Mouse (Mus musculus): ENCODE measurements around the gene Umad1. TPM values are rescaled to one million over a fixed set of nuclear protein-coding genes. Genes with fewer than 3 reads are reported as not detected.

Gene Umad1
- polyA plus RNA-seq, 1 experiment from 2014 or later: 15.7 TPM

DNA sequence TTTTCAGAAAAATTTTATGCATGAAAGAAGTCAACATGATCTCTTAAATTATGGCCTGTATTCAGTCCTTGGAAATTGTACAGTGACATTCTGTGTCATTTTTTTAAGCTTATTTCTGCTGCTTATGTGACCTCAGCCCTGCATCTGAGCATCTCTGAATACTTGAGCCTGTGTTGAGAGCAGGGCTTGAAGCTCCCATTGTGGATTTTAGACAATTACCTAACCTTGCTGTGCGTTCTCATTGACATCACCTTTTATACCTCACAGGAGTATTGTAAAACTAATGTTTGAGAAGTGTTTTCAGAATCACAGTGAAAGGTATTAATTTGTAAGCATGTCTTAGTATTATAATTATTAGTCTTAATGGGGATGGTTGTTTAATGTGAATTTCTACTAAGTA is 140.6 kb downstream of the Umad1 start:
- Histone ChIP-seq H3K27ac (no peak overlapping the region), H3K4me2 (no peak overlapping the region), H3K9ac (no peak overlapping the region), H3K4me1 (replicated peaks) (no peaks in the 10 kb centered on the region), H3K36me3 (peaks cover 2% of the 10 kb centered on the region; the same call in 1 of the 2 replicates), H3K4me3 (replicated peaks) (no peak overlapping the region), H3K27me3 (no peaks in the 10 kb centered on the region), H3K9me3 (replicated peaks) (no peaks in the 10 kb centered on the region)
- 84% methylated on average over 1 of the region's 1 CpGs for WGBS (ENCODE audit: insufficient replicate concordance)
- no peak for DNase-seq
- ATAC-seq (ENCODE audit: low read depth): no peak

DNA sequence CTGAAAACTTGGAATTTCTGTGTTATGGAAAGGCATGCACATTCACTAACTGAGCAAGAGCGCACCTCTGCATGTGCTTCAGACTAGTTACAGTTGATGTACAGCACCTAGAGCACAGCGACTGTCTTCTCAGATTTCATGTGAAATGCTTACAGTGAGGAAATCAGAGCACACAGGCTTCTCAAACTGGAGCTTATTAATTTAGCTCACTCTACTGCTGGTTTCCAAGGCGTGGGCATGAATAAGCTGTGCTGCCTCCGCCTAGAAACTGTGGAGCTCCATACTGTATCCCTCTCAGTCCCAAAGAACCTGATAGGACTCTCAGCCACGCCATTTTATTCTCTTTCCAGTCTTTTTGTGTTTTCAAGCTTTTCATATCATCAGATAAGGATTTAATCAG is 144.0 kb downstream of the Umad1 start:
- Histone ChIP-seq H3K4me2 (no peak overlapping the region), H3K4me3 (replicated peaks) (no peak overlapping the region), H3K9ac (no peak overlapping the region), H3K27ac (no peak overlapping the region), H3K9me3 (replicated peaks) (no peaks in the 10 kb centered on the region), H3K4me1 (replicated peaks) (no peaks in the 10 kb centered on the region), H3K27me3 (no peaks in the 10 kb centered on the region), H3K36me3 (peaks cover 2% of the 10 kb centered on the region; the same call in 1 of the 2 replicates)
- DNase-seq (no peak), ATAC-seq (ENCODE audit: low read depth) (no peak)
- WGBS (ENCODE audit: insufficient replicate concordance): 72% methylated on average over 5 of the region's 5 CpGs

DNA sequence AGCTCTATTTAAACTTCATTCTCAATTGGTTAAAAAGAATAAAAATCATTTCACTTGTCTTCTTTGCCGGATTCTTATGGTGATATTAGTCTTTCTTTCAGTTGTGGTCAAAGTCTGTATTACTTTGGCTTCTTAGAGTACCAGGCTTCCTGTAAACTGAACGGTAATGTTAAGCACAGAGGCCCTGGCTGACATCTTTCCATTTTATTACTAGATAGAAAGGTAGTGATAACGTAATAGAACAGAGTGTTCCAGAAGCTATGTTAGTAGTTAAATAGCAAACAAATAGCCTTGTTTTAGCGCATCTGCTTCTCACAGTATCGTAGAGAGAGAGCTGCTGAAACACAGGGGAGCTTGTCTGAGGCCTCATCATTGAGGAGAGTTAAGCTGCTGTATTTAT is 146.8 kb downstream of the Umad1 start:
- WGBS (ENCODE audit: insufficient replicate concordance): 75% methylated on average over 5 of the region's 5 CpGs
- Histone ChIP-seq H3K4me3 (replicated peaks) (no peak overlapping the region), H3K9me3 (replicated peaks) (no peaks in the 10 kb centered on the region), H3K9ac (no peak overlapping the region), H3K4me1 (replicated peaks) (no peaks in the 10 kb centered on the region), H3K36me3 (peaks cover 2% of the 10 kb centered on the region; the same call in 1 of the 2 replicates), H3K4me2 (no peak overlapping the region), H3K27me3 (no peaks in the 10 kb centered on the region), H3K27ac (no peak overlapping the region)
- ATAC-seq (ENCODE audit: low read depth): no peak
- no peak for DNase-seq

DNA sequence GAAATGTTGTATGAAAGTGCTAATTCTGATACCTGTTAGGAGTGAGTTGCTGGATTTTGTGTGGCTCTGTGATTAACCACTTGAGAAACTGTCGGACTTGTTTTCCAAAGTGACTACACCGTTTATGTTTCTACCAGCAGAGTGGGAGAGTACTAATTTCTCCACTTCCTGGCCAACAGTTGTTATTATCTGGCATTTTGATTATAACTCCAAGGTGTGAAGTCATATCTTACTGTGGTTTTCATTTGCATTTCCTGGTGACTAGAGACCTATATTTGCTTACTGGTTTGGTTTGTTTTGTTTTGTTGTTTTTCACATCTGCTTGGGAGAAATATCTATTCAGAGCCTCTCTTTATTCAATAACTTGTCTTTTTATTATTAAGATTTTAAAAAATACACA is 149.2 kb downstream of the Umad1 start:
- 76% methylated on average over 2 of the region's 2 CpGs for WGBS (ENCODE audit: insufficient replicate concordance)

DNA sequence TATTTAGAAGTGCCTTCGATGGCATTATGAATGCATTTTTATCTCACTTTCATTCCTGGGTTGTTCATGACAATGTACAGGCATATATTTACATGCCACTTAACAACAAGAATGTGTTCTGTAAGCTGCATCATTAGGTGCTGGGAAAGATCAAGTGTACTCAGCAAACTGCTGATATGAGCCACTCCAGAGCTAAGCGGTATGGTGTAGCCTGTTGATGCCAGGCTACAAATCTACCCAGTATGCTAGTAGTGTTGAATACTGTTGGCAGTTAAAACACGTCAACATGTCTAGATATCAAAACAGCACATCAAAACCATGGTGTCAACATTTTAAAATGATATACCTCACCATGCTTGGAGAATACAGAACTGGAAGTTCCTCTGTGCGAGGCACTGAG is 150.8 kb downstream of the Umad1 start:
- WGBS (ENCODE audit: insufficient replicate concordance): 77% methylated on average over 4 of the region's 4 CpGs
- H3K9ac ChIP-seq: no peak overlapping the region

More for the DNA sequence above, 149.2 kb downstream of the Umad1 start:
- DNase-seq (no peak), ATAC-seq (ENCODE audit: low read depth) (no peak)
- no peaks in the 10 kb centered on the region for H3K27me3 ChIP-seq
- no peaks in the 10 kb centered on the region for H3K4me1 ChIP-seq (replicated peaks)
- no peak overlapping the region for H3K9ac ChIP-seq
- no peak overlapping the region for H3K4me3 ChIP-seq (replicated peaks)
- H3K36me3 ChIP-seq: no peaks in the 10 kb centered on the region
- H3K27ac ChIP-seq: no peak overlapping the region
- H3K4me2 ChIP-seq: no peak overlapping the region
- H3K9me3 ChIP-seq (replicated peaks): no peaks in the 10 kb centered on the region

DNA sequence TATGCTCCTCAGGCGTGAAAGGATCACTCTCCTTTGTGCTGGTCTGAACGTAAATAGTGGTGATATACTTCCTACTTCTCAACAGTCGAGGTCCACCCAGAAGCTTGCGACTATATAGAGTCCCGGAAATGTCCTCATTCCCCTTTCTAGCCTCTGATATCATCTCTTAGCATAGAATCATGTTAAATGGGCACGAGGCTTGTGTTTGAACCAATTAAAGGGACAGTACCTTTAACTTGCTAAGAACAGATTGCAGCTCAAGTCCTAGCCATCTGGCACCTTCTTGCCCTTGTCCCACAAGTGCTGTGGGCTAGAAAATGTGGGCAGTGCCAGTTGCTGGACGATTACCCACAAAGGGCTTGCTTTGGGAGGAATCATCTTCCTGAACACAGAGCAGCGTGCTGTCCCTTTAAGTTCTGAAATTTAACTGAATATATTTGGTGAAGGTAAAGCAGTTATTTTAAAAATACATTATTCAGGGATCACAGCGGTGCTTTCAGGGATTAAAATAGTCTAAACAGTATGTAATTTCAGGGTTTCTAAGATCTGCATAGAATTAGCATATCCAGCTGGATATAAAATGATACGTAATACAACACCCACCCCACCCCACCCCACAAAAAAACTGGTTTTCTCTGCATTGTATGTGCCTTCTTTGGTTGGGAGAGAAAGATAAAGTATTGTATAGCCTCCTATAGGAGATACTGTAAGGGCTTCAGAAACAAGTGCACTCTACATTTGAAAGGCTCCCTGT is 153.9 kb downstream of the Umad1 start:
- Histone ChIP-seq H3K27me3 (no peaks in the 10 kb centered on the region), H3K4me2 (no peak overlapping the region), H3K27ac (no peak overlapping the region), H3K36me3 (no peaks in the 10 kb centered on the region), H3K9ac (no peak overlapping the region), H3K9me3 (replicated peaks) (no peaks in the 10 kb centered on the region), H3K4me3 (replicated peaks) (no peak overlapping the region), H3K4me1 (replicated peaks) (no peaks in the 10 kb centered on the region)
- DNase-seq: no peak
- ATAC-seq (ENCODE audit: low read depth): no peak
- 67% methylated on average over 10 of the region's 10 CpGs for WGBS (ENCODE audit: insufficient replicate concordance)

More for the DNA sequence above, 150.8 kb downstream of the Umad1 start:
- no peak for ATAC-seq (ENCODE audit: low read depth)
- H3K4me1 ChIP-seq (replicated peaks): no peaks in the 10 kb centered on the region
- H3K4me3 ChIP-seq (replicated peaks): no peak overlapping the region
- no peaks in the 10 kb centered on the region for H3K36me3 ChIP-seq
- H3K27me3 ChIP-seq: no peaks in the 10 kb centered on the region
- no peaks in the 10 kb centered on the region for H3K9me3 ChIP-seq (replicated peaks)
- no peak overlapping the region for H3K27ac ChIP-seq
- no peak overlapping the region for H3K4me2 ChIP-seq
- DNase-seq: no peak

DNA sequence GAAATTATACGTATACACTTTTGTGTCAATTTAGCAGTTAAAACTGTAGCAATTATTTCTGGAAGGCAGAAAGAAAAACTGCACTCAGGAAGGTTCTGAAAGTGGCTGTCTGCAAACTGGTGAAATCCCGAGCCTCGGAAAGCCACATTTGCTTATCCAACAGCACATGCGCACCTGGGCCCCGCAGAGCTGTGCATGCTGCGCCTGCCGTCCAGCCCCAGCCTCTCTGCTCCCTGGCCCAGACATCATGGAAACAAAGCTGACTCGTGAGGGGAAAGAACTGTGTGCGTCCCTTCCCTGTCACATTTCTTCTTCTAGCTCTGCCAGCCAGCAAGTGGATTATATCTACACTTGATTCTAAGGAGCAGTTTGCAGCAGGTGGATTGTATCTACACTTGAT is 154.9 kb downstream of the Umad1 start:
- WGBS (ENCODE audit: insufficient replicate concordance): 73% methylated on average over 9 of the region's 9 CpGs
- no peaks in the 10 kb centered on the region for H3K27me3 ChIP-seq
- H3K9me3 ChIP-seq (replicated peaks): no peaks in the 10 kb centered on the region
- no peaks in the 10 kb centered on the region for H3K4me1 ChIP-seq (replicated peaks)
- no peak overlapping the region for H3K4me3 ChIP-seq (replicated peaks)
- no peak overlapping the region for H3K9ac ChIP-seq
- H3K4me2 ChIP-seq: no peak overlapping the region
- no peaks in the 10 kb centered on the region for H3K36me3 ChIP-seq
- ATAC-seq (ENCODE audit: low read depth) (no peak), DNase-seq (no peak)
- no peak overlapping the region for H3K27ac ChIP-seq

DNA sequence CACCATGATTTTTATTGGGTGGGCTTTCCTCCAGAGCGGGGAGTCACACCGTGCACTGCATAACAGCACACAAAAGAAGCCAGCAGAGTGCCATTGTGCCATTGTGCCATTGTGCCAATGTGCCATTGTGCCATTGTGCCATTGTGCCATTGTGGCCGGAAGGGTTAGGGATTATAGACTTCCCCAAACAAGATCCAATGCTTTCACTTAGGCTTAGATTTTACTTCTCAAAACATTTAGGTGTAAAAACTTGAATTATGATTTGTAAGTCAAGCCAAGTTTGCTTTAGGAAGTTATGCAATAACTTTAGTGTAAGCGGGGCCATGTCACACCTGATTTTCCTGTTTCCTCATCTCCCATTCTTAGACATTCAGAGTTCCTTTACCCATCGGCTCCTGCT is 156.7 kb downstream of the Umad1 start:
- WGBS (ENCODE audit: insufficient replicate concordance): 82% methylated on average over 5 of the region's 5 CpGs
- H3K27ac ChIP-seq: no peak overlapping the region
- no peak overlapping the region for H3K4me3 ChIP-seq (replicated peaks)
- H3K4me1 ChIP-seq (replicated peaks): 0 out of 2 replicates have a peak, but pooled peaks cover 4% of the 10 kb centered on the region
- no peak overlapping the region for H3K9ac ChIP-seq
- ATAC-seq (ENCODE audit: low read depth) (no peak), DNase-seq (no peak)
- H3K36me3 ChIP-seq: no peaks in the 10 kb centered on the region
- no peaks in the 10 kb centered on the region for H3K27me3 ChIP-seq
- H3K4me2 ChIP-seq: no peak overlapping the region
- H3K9me3 ChIP-seq (replicated peaks): no peaks in the 10 kb centered on the region

DNA sequence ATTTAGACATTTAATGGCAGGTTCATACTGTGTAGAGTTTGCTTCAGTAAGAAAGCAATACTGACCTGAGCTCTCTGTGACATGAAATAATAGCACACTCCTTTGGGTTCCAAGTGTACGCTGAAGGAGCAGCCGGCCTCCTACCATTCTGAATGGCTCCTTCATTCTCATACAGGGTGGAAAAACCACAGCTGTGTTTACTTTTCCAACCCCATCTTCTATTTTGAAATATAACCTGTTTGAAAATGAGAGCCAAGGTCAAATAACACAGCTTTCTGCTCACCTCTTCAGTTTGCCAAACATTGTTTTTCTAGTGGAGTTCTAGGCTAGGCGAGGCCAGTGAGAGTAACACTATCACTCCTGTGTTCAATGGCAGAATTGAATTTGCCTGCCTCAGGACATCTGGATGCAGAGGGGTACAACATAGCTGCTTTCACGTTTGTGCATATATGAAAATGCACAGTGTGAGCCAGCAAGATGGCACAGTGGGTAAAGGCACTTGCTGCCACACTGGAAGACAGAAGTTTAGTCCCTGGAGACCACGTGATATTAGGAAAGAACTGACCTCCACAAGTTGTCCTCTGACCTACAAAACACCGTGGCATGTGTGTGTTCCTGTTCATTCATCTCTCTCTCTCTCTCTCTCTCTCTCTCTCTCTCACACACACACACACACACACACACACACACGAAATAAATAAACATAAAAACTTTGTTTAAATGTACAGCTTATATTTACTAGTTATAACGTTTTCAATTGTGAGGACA is 157.9 kb downstream of the Umad1 start:
- no peak overlapping the region for H3K27ac ChIP-seq

DNA sequence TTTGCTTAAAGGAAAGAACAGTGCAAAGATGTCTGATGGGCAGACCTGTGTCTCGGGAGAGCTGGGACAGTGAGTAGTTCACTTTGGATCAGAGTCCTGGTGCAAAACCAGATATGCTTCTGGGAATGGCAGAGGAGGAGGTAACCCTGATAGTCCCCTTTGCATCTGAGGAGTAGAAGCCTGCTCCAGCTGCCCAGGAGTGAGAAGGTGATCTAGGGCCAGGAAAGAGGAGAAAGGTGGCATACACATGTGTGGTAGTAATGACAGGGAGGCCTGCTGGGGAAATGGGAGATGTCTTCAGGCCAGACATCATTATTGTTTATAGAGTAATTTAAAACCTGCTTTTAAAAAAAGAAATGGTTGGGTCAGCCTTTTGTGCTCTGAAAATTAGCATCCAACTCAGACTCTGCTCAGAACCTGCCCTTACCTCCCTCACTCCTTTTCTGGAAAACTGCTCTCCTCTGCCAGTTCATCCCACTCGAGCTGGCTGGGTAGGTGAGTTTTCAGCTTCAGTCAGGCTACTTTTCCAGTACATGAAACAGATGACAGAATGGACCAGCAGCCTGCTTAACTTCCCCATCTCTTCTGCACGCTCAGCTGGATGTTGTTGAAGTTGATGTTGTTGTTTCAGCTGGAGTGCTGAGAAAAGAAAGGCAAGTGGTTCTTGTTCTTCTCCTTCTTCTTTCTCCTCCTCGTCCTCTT is 160.5 kb downstream of the Umad1 start:
- Histone ChIP-seq H3K4me3 (replicated peaks) (no peak overlapping the region), H3K36me3 (no peaks in the 10 kb centered on the region), H3K4me2 (no peak overlapping the region), H3K4me1 (replicated peaks) (0 out of 2 replicates have a peak, but pooled peaks cover 9% of the 10 kb centered on the region), H3K9ac (no peak overlapping the region), H3K27ac (no peak overlapping the region), H3K9me3 (replicated peaks) (no peaks in the 10 kb centered on the region), H3K27me3 (no peaks in the 10 kb centered on the region)
- DNase-seq (no peak), ATAC-seq (ENCODE audit: low read depth) (no peak)
- 53% methylated on average over 4 of the region's 4 CpGs for WGBS (ENCODE audit: insufficient replicate concordance)

More for the DNA sequence above, 157.9 kb downstream of the Umad1 start:
- Histone ChIP-seq H3K9ac (no peak overlapping the region), H3K4me1 (replicated peaks) (0 out of 2 replicates have a peak, but pooled peaks cover 5% of the 10 kb centered on the region), H3K9me3 (replicated peaks) (no peaks in the 10 kb centered on the region), H3K4me3 (replicated peaks) (no peak overlapping the region), H3K4me2 (no peak overlapping the region), H3K27me3 (no peaks in the 10 kb centered on the region), H3K36me3 (no peaks in the 10 kb centered on the region)
- WGBS (ENCODE audit: insufficient replicate concordance): 68% methylated on average over 8 of the region's 8 CpGs
- DNase-seq: no peak
- no peak for ATAC-seq (ENCODE audit: low read depth)

DNA sequence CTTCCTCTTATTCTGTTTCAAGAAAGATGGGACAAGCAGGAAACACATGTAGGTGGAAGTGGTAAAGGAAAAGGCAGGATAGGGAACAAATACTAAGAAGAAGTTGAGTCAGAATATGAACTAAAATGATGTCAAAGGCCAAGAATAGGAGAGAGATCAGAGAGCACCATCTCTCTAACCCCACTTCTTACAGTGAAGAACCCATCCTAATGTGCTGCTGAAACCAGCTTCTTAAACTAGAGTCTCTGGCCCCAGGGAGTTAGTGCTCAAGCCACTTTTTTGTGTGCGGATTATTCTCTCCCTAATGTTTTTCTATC is 161.1 kb downstream of the Umad1 start:
- WGBS (ENCODE audit: insufficient replicate concordance): 92% methylated on average over 1 of the region's 1 CpGs

More for the DNA sequence above, 161.1 kb downstream of the Umad1 start:
- no peak overlapping the region for H3K4me3 ChIP-seq (replicated peaks)
- H3K4me2 ChIP-seq: no peak overlapping the region
- no peak overlapping the region for H3K9ac ChIP-seq
- no peak for DNase-seq
- no peak overlapping the region for H3K27ac ChIP-seq
- H3K36me3 ChIP-seq: no peaks in the 10 kb centered on the region
- 0 out of 2 replicates have a peak, but pooled peaks cover 9% of the 10 kb centered on the region for H3K4me1 ChIP-seq (replicated peaks)
- H3K27me3 ChIP-seq: no peaks in the 10 kb centered on the region
- H3K9me3 ChIP-seq (replicated peaks): no peaks in the 10 kb centered on the region
- ATAC-seq (ENCODE audit: low read depth): no peak

All from liver, embryonic 13.5 days (tissue).